Mouse (Mus musculus) heart, postnatal 0 days (tissue): Measurements from ENCODE around the gene Atl2. TPM values are rescaled to one million over a fixed set of nuclear protein-coding genes. Genes with fewer than 3 reads are reported as not detected.

ENCODE experiments used
- ATAC-seq: fragments of 200-750 bp; cut with Nextera tagmentation; 2 replicates; pipeline ENCODE4 v1.8.0; 2017; ENCODE audit warnings: low read depth, moderate number of reproducible peaks, moderate library complexity; ENCODE audit not compliant: insufficient read depth
- DNase-seq: peaks from one replicate; pipeline ENCODE4 v3.0.0-alpha.2; 2016; ENCODE audit warnings: low spot score
- H3K27ac ChIP-seq: fragments of 300-500 bp; sonication (generic); 2 replicates; pipeline ENCODE4 v1.5.1; 2014; ENCODE audit warnings: low read depth, mild to moderate bottlenecking
- H3K27me3 ChIP-seq: fragments of 300-500 bp; sonication (generic); 2 replicates; pipeline ENCODE4 v1.6.1; 2014; ENCODE audit warnings: low read length, mixed read lengths; ENCODE audit not compliant: control insufficient read depth, insufficient read depth
- H3K36me3 ChIP-seq: fragments of 300-500 bp; sonication (generic); replicated peaks from 2 replicates; pipeline ENCODE4 v1.6.1; 2014; ENCODE audit warnings: low read length, mixed read lengths; ENCODE audit not compliant: control insufficient read depth, insufficient read depth
- H3K4me1 ChIP-seq: fragments of 300-500 bp; sonication (generic); 2 replicates; pipeline ENCODE4 v1.6.1; 2014; ENCODE audit warnings: antibody characterized with exemption; ENCODE audit not compliant: control insufficient read depth, insufficient read depth
- H3K4me2 ChIP-seq: fragments of 300-500 bp; sonication (generic); 2 replicates; pipeline ENCODE4 v1.6.1; 2014; ENCODE audit warnings: low read depth, mild to moderate bottlenecking, low read length, moderate library complexity
- H3K4me3 ChIP-seq: fragments of 300-500 bp; sonication (generic); 2 replicates; pipeline ENCODE4 v1.5.1; 2014; ENCODE audit warnings: low read depth, low read length
- H3K9ac ChIP-seq: fragments of 300-500 bp; sonication (generic); replicated peaks from 2 replicates; pipeline ENCODE4 v1.6.1; 2014; ENCODE audit warnings: low read depth, low read length, mixed read lengths
- H3K9me3 ChIP-seq: fragments of 300-500 bp; sonication (generic); replicated peaks from 2 replicates; pipeline ENCODE4 v1.6.1; 2016; ENCODE audit warnings: low read length; ENCODE audit not compliant: control insufficient read depth
- CTCF ChIP-seq: IDR thresholded peaks from 2 replicates; pipeline ENCODE4 v1.5.1; 2016; ENCODE audit warnings: antibody characterized with exemption, control low read depth, low read depth
- EP300 ChIP-seq: IDR thresholded peaks from 2 replicates; pipeline ENCODE4 v1.6.1; 2016; ENCODE audit warnings: antibody characterized with exemption, low read depth
- WGBS: fragments of 180-500 bp; shearing (Covaris S2); extraction: QIAGEN DNeasy Blood & Tissue Kit; methylation state at CpG from one replicate; pipeline ENCODE4 v1.1.7; 2014; 5-methylcytosine and 5-hydroxymethylcytosine counted together
- polyA plus RNA-seq: library from polyadenylated mRNA; unstranded; fragments of >200 nt; fragmentation: Nextera tagmentation; extraction: Ambion mirVana; gene quantifications from 2 replicates; pipeline ENCODE4 v1.2.1, GENCODE M21; 2015
- total RNA-seq: library from RNA; depleted of rRNA; stranded (reverse); fragments of >200 nt; gene quantifications from 2 replicates; pipeline ENCODE4 v1.2.3, GENCODE M21; 2014; ENCODE audit warnings: low replicate concordance

Gene Atl2
- total and polyA plus RNA-seq, 2 experiments from 2014 or later: 11.3 to 20.2 TPM

DNA sequence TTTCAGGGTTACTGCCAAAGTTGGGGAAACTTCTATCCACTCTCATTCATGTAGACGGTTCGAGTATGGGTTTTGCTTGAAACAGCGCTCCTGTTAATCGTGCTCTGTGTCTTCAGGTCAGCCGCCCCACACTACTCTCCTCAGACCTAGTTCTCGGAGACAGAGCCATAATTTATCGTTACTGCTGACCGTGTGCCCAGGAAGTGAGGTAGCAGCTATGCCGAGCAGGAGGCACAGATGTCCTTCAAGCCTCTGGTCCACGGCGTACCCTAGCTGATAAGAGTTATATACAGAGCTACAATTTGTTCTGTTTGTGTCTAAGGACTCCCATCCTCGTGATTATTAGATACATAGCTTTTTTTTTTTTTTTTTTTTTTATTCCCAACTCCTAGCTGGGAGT, 13.6 kb upstream of the Atl2 start:
- no peaks in the 10 kb centered on the region for H3K9me3 ChIP-seq
- no peak for TF ChIP-seq EP300
- TF ChIP-seq CTCF: no peak
- no peaks in the 10 kb centered on the region for H3K27me3 ChIP-seq
- ATAC-seq (no peak), DNase-seq (no peak)
- no peaks in the 10 kb centered on the region for H3K36me3 ChIP-seq
- no peaks in the 10 kb centered on the region for H3K4me1 ChIP-seq
- 75% methylated on average over 12 of the region's 12 CpGs for WGBS
- no peak overlapping the region for H3K27ac ChIP-seq
- H3K9ac ChIP-seq: no peak overlapping the region
- H3K4me3 ChIP-seq: no peak overlapping the region
- no peak overlapping the region for H3K4me2 ChIP-seq

DNA sequence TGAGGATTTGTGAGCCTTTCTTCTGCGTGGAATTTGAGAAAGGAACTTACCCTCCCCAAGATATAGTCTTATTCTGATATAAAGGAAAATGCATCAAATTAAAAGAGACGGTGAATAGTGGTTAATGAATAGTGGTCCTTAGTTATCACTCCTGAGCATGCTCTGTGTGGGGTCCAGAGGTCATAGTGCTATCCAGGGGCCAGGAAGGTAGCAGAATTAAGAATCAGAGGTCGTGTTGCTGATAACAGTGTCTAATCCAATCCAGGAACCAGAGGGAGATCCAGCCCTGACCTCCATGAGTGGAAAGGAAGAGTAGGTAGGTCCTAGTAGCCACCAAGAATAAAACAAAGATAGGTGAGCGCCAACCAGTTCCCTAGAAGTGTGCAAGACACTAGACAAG, 11.8 kb upstream of the Atl2 start:
- H3K4me3 ChIP-seq: no peak overlapping the region
- no peak for TF ChIP-seq CTCF
- TF ChIP-seq EP300: no peak
- 60% methylated on average over 4 of the region's 4 CpGs for WGBS
- H3K36me3 ChIP-seq: no peaks in the 10 kb centered on the region
- H3K27me3 ChIP-seq: no peaks in the 10 kb centered on the region
- no peak overlapping the region for H3K27ac ChIP-seq
- H3K4me1 ChIP-seq: no peaks in the 10 kb centered on the region
- DNase-seq (no peak), ATAC-seq (no peak)
- H3K4me2 ChIP-seq: no peak overlapping the region
- H3K9me3 ChIP-seq: no peaks in the 10 kb centered on the region
- H3K9ac ChIP-seq: no peak overlapping the region

DNA sequence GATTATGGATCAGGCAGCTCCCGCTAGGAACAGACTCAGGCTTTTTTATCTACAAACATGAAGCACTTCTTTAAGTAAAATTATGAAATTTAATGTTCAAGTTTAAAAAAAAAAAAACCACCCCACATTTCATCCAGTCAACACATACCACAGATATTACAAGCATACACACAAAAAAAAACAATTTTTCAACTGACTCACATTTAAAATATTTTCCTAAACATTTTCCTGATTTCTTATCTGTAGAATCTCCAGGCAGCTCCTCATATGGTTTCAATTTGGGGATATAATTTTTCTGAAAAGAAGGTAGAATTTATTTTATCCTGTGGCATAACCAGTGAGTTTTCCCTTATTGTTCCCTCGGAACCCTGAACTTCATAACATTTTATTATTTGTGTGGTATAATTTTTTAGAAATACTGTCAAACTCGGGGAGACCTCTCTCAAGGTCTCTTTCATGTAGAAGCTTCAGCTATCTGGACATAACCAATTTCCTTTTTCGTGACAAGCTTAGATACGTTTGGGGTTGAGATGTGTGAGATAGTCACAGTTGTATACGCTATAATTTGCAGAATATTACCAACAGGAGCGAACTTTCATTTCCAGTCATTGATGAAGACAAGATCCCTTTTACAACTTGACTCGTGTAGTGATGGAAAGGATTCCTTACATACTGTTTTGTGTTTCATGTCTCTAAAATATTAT, 11.0 kb upstream of the Atl2 start:
- 74% methylated on average over 8 of the region's 8 CpGs for WGBS
- no peaks in the 10 kb centered on the region for H3K9me3 ChIP-seq
- no peak overlapping the region for H3K4me2 ChIP-seq
- no peak overlapping the region for H3K4me3 ChIP-seq
- no peaks in the 10 kb centered on the region for H3K4me1 ChIP-seq
- H3K27me3 ChIP-seq: no peaks in the 10 kb centered on the region
- H3K36me3 ChIP-seq: no peaks in the 10 kb centered on the region
- DNase-seq (no peak), ATAC-seq (no peak)
- H3K27ac ChIP-seq: no peak overlapping the region
- H3K9ac ChIP-seq: no peak overlapping the region
- TF ChIP-seq CTCF: no peak
- TF ChIP-seq EP300: no peak

DNA sequence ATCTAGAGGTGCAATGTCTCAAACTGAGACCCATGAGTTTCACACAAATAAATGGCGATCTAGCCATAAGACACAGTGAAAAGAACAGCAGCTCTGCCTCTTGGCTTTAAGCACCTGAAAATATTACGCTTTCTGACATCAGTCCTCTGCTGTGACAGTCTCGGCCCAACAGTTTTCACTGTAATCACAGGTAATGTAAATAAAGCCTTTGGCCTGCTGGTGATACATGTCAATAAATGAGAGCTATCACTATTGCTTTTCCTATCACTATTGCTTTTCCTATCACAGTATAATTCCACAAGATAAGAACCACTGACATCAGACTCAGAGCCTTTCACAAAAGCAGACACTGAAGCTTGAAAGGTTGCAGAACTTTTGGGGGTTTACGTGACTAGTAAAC, 8.7 kb upstream of the Atl2 start:
- H3K36me3 ChIP-seq: no peaks in the 10 kb centered on the region
- H3K27me3 ChIP-seq: no peaks in the 10 kb centered on the region
- H3K4me1 ChIP-seq: no peaks in the 10 kb centered on the region
- WGBS: 89% methylated on average over 4 of the region's 4 CpGs
- H3K4me2 ChIP-seq: no peak overlapping the region
- ATAC-seq (no peak), DNase-seq (no peak)
- no peak for TF ChIP-seq CTCF
- TF ChIP-seq EP300: no peak
- H3K4me3 ChIP-seq: no peak overlapping the region
- no peak overlapping the region for H3K9ac ChIP-seq
- H3K9me3 ChIP-seq: no peaks in the 10 kb centered on the region
- H3K27ac ChIP-seq: no peak overlapping the region

DNA sequence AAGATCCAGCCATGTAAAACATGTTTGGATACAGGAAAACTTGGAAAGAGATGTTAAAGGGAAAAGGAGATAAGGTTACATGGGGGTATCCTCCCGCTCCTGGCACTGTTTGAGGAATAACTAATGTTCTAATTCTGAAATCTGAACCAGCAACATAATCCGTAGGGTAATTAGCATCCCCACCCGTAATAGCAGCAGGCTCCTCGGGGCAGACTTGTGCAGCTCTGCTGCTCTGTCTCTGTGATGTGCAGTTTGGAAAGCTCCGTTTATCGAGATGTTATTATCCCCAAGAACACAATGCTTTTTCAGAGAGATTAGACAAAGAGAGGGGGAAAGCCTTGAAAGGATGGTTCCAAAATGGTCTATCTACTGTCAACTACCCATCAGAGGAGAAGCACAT, 5.3 kb upstream of the Atl2 start:
- H3K4me3 ChIP-seq: no peak overlapping the region
- H3K27me3 ChIP-seq: peaks cover 7% of the 10 kb centered on the region; the same call in 1 of the 2 replicates
- H3K9me3 ChIP-seq: no peaks in the 10 kb centered on the region
- no peak overlapping the region for H3K9ac ChIP-seq
- 57% methylated on average over 6 of the region's 6 CpGs for WGBS
- no peak overlapping the region for H3K27ac ChIP-seq
- peaks cover 4% of the 10 kb centered on the region; the same call in 1 of the 2 replicates for H3K4me1 ChIP-seq
- no peak for DNase-seq
- no peaks in the 10 kb centered on the region for H3K36me3 ChIP-seq
- ATAC-seq: no peak
- H3K4me2 ChIP-seq: no peak overlapping the region
- TF ChIP-seq CTCF: no peak
- TF ChIP-seq EP300: no peak

DNA sequence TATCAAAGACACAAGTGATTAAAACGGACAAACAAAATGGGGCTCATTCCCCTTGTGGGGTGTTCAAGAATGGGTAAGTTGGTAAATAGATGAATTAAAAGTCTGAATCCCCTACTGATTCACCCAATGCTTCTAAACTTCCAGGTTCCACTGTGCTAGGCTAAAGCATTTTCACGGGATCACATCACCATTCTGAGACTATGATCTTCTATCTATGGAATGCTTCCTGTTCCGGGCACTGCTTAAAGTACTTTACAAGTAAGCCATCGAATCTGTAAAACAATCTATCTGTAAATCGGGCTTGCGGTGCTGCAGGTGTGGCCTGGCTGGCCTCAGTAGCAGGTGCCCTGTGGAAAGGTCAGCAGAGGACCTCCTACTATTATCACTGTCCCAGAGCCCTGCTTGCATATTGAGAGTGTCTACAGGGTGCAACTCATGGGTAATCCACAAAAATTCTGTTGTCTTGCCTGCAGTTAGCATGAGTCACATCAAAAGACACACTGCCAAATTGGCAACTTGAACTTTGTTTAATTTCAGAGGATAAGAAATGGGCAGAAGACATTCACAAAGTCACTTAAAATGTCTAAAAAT, 2.3 kb upstream of the Atl2 start:
- ATAC-seq (no peak), DNase-seq (no peak)
- H3K4me3 ChIP-seq: no peak overlapping the region
- 42% methylated on average over 6 of the region's 6 CpGs for WGBS
- no peak overlapping the region for H3K27ac ChIP-seq
- no peak overlapping the region for H3K9ac ChIP-seq
- H3K9me3 ChIP-seq: no peaks in the 10 kb centered on the region
- no peak overlapping the region for H3K4me2 ChIP-seq
- H3K27me3 ChIP-seq: peaks cover 7% of the 10 kb centered on the region; the same call in 1 of the 2 replicates
- no peaks in the 10 kb centered on the region for H3K36me3 ChIP-seq
- TF ChIP-seq CTCF (no peak), EP300 (no peak)
- H3K4me1 ChIP-seq: peaks cover 14% of the 10 kb centered on the region
